Mouse (Mus musculus) heart, adult 2 months (tissue): ENCODE data around the gene Nfasc.

Source experiments
- CTCF ChIP-seq: fragments of 200-600 bp; IDR thresholded peaks from 2 replicates; pipeline ENCODE4 v1.8.1; 2022; ENCODE audit warnings: antibody characterized with exemption, mild to moderate bottlenecking, moderate library complexity
- EP300 ChIP-seq: fragments of 200-500 bp; IDR thresholded peaks from 2 replicates; pipeline ENCODE4 v1.6.1; 2011; ENCODE audit warnings: low read depth, low read length, control low read depth; ENCODE audit not compliant: insufficient read depth
- POLR2A ChIP-seq: fragments of 200-500 bp; IDR thresholded peaks from 2 replicates; pipeline ENCODE4 v1.6.1; 2011; ENCODE audit warnings: mild to moderate bottlenecking, low read depth, low read length, control low read depth; ENCODE audit not compliant: insufficient read depth

GRCm38 (mm10) chr1:132528071-132528470, 213.5 kb downstream of the Nfasc start:
- no peak for TF ChIP-seq POLR2A
- no peak for TF ChIP-seq EP300
- no peak for TF ChIP-seq CTCF
